Comparison of ENCODE assay signal across 28 mouse cellular contexts in the genomic region with DNA sequence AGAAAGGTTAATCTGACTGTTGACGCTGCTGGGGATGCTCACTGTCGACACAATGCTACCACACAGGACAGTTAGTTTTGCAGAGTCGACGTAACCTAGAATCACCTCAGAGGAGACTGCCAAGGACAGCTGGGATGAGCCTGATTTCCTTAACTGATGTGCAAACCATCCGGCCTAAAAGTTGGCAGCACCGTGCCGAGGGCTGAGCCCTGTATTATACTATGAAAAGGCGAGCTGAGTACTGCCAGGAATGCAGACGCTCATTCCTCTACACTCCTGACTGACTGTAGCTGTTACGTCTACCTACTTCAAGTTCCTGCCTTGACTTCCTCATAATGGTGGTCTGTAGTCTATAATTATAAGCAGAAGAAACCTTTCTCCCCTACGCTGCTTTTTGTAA. TPM values are rescaled to one million over a fixed set of nuclear protein-coding genes. Genes with fewer than 3 reads are reported as not detected.
DNase-seq lines count a peak whose midpoint lies in the region; ATAC-seq and TF ChIP-seq lines count a peak whose summit lies in the region.
"Had no signal": no experiment of that assay in that cellular context is flagged by ENCODE, and none has a peak within 500 bp of the region (broad histone marks: within the 10 kb centered on the region; RNA-seq: fewer than 3 reads in every experiment).

No protein-coding gene starts in this region.

- H3K4me2 ChIP-seq in limb, embryonic 13.5 days (replicated peaks), result no peak overlapping the region
- H3K4me2 ChIP-seq: embryonic facial prominence, embryonic 12.5 days; forebrain, embryonic 13.5 days; forebrain, embryonic 15.5 days had no signal

- 0 out of 2 replicates have a peak overlapping the region, but pooled peaks have one; percentile 19 for H3K9ac ChIP-seq in limb, embryonic 13.5 days
- H3K9ac ChIP-seq: embryonic facial prominence, embryonic 12.5 days; forebrain, embryonic 13.5 days; forebrain, embryonic 15.5 days; forebrain, postnatal 0 days had no signal

- ATAC-seq in limb, embryonic 13.5 days (ENCODE audit: low FRiP score, low read depth), result no peak
- ATAC-seq: activated CD4-positive, CD25-positive, alpha-beta regulatory T cell, adult 4 months; CD4-positive, CD25-positive, alpha-beta regulatory T cell, adult 4 months; forebrain, embryonic 13.5 days; forebrain, embryonic 15.5 days; forebrain, postnatal 0 days; Patski had no signal

- WGBS in limb, embryonic 13.5 days, result 71% methylated on average over 11 of the region's 11 CpGs
- 88% methylated on average over 11 of the region's 11 CpGs for WGBS in limb, embryonic 10.5 days

- DNase-seq in gastrocnemius, adult 2 months, result peak; percentile 17
- no peak for DNase-seq in gastrocnemius, postnatal 14 days
- DNase-seq in limb, embryonic 10.5 days (ENCODE audit: low spot score), result no peak
- peak; percentile 44 for DNase-seq in R1 (ENCODE audit: low read depth, low spot score)
- DNase-seq in adrenal gland, adult 2 months, result no peak
- DNase-seq in thymus, postnatal 36 days, result no peak
- DNase-seq: adrenal gland, adult 8-10 months; adrenal gland, postnatal 14 days; adrenal gland, postnatal 36 days; B cell, adult 2 months; cerebellum, adult 11-12 months; cerebellum, adult 2 months; cerebellum, adult 9-10 months; cerebellum, postnatal 10 days; cerebellum, postnatal 25 days; forebrain, postnatal 0 days had no signal

- no peak overlapping the region for H3K4me3 ChIP-seq in gastrocnemius, adult 2 months
- no peak overlapping the region for H3K4me3 ChIP-seq in limb, embryonic 13.5 days
- no peak overlapping the region for H3K4me3 ChIP-seq in limb, embryonic 10.5 days
- H3K4me3 ChIP-seq: embryonic facial prominence, embryonic 10.5 days; embryonic facial prominence, embryonic 12.5 days; forebrain, embryonic 13.5 days; forebrain, embryonic 15.5 days had no signal

- H3K4me1 ChIP-seq in limb, embryonic 13.5 days, result peaks cover 14% of the 10 kb centered on the region
- H3K4me1 ChIP-seq in limb, embryonic 10.5 days, result peaks cover 11% of the 10 kb centered on the region; the same call in 1 of the 2 replicates
- H3K4me1 ChIP-seq: embryonic facial prominence, embryonic 12.5 days had no signal

- no peak overlapping the region for H3K27ac ChIP-seq in gastrocnemius, adult 2 months
- no peak overlapping the region for H3K27ac ChIP-seq in limb, embryonic 13.5 days
- no peak overlapping the region for H3K27ac ChIP-seq in limb, embryonic 10.5 days
- H3K27ac ChIP-seq: embryonic facial prominence, embryonic 10.5 days; embryonic facial prominence, embryonic 12.5 days; forebrain, embryonic 13.5 days; forebrain, embryonic 15.5 days had no signal

- H3K36me3 ChIP-seq in limb, embryonic 13.5 days, result peaks cover 43% of the 10 kb centered on the region
- H3K36me3 ChIP-seq in limb, embryonic 10.5 days, result peaks cover 65% of the 10 kb centered on the region

- no peak for TF ChIP-seq CTCF in gastrocnemius, adult 2 months (IDR thresholded peaks at IDR 0.05)

- intact Hi-C loops in gastrocnemius, adult 2 months (cut with DNase I), result no loop called here
- intact Hi-C loops in gastrocnemius, postnatal 14 days (cut with DNase I; ENCODE audit: low total_unique reads), result no loop called here

- H3K9me3 ChIP-seq in limb, embryonic 13.5 days, result no peaks in the 10 kb centered on the region
- no peaks in the 10 kb centered on the region for H3K9me3 ChIP-seq in limb, embryonic 10.5 days (replicated peaks)
- H3K9me3 ChIP-seq: embryonic facial prominence, embryonic 10.5 days; embryonic facial prominence, embryonic 12.5 days; forebrain, embryonic 13.5 days; forebrain, embryonic 15.5 days; G1E had no signal

- H3K27me3 ChIP-seq in limb, embryonic 13.5 days, result no peaks in the 10 kb centered on the region
- H3K27me3 ChIP-seq in limb, embryonic 10.5 days (ENCODE audit: low read depth, poor library complexity, severe bottlenecking), result no peaks in the 10 kb centered on the region
- H3K27me3 ChIP-seq: CH12.LX; embryonic facial prominence, embryonic 12.5 days; forebrain, embryonic 13.5 days; forebrain, embryonic 15.5 days; Patski had no signal

RNA-seq across cellular contexts. Expression of a gene that starts 5.4 kb away (rescaled TPM):
- total RNA-seq in gastrocnemius, adult 2 months (2021), result 1 to 10 TPM; 3.4 to 5.1 TPM
- total RNA-seq in gastrocnemius, postnatal 14 days (2021), result 1 to 10 TPM; 4.7 to 5.5 TPM
- 34.2 and 34.8 TPM in 2 replicates for polyA plus RNA-seq in limb, embryonic 13.5 days (2015; fragmentation: Nextera tagmentation; extraction: Ambion mirVana)
- 20.7 and 22.6 TPM in 2 replicates for polyA plus RNA-seq in limb, embryonic 10.5 days (2016; fragmentation: Nextera tagmentation; extraction: Ambion mirVana)
- 10 to 100 TPM; 17.7 to 25.2 TPM for total RNA-seq in adrenal gland, adult 2 months (2021)
- 2.0 and 2.2 TPM in 2 replicates for polyA plus RNA-seq in adrenal gland, adult 2 months (2012; rRNA removed)

RNA-seq across cellular contexts. Expression of a gene that starts 32.3 kb away (rescaled TPM):
- total RNA-seq in gastrocnemius, adult 2 months (2021), result 10 to 100 TPM; 16.0 to 17.5 TPM
- 10 to 100 TPM; 13.6 to 16.0 TPM for total RNA-seq in gastrocnemius, postnatal 14 days (2021)
- 42.5 and 46.8 TPM in 2 replicates for polyA plus RNA-seq in limb, embryonic 13.5 days (2015; fragmentation: Nextera tagmentation; extraction: Ambion mirVana)
- 35.9 and 48.2 TPM in 2 replicates for polyA plus RNA-seq in limb, embryonic 10.5 days (2016; fragmentation: Nextera tagmentation; extraction: Ambion mirVana)
- 10 to 100 TPM; 48.7 to 78.2 TPM for total RNA-seq in adrenal gland, adult 2 months (2021)
- polyA plus RNA-seq in adrenal gland, adult 2 months (2012; rRNA removed), result 8.9 and 10.5 TPM in 2 replicates

RNA-seq across cellular contexts. Expression of a gene that starts 46.0 kb away (rescaled TPM):
- total RNA-seq in gastrocnemius, adult 2 months (2021), result not detected
- not detected for total RNA-seq in gastrocnemius, postnatal 14 days (2021)
- 0.14 and 0.15 TPM in 2 replicates for polyA plus RNA-seq in limb, embryonic 13.5 days (2015; fragmentation: Nextera tagmentation; extraction: Ambion mirVana)
- polyA plus RNA-seq in limb, embryonic 10.5 days (2016; fragmentation: Nextera tagmentation; extraction: Ambion mirVana), result not detected in 2 replicates
- 1 to 10 TPM in 1 of 2 experiments, under 1 TPM in 1; 0.62 to 1.7 TPM for total RNA-seq in adrenal gland, adult 2 months (2021)
- 0.19 and 0.35 TPM in 2 replicates for polyA plus RNA-seq in adrenal gland, adult 2 months (2012; rRNA removed)
- total RNA-seq: forebrain, postnatal 0 days had no signal
- polyA plus RNA-seq: activated CD4-positive, CD25-positive, alpha-beta regulatory T cell, adult 4 months; CD4-positive, CD25-positive, alpha-beta regulatory T cell, adult 4 months; cerebellum, adult 2 months; embryonic facial prominence, embryonic 10.5 days; embryonic facial prominence, embryonic 12.5 days; embryonic facial prominence, embryonic 14.5 days; forebrain, embryonic 11.5 days; forebrain, embryonic 13.5 days; forebrain, embryonic 15.5 days; forebrain, postnatal 0 days; G1E had no signal

Comparison
In these comparisons a context has a peak if more than half of its experiments do, and no peak if none do; other contexts are left out.
1. DNase-seq: peak in gastrocnemius, adult 2 months (single experiment) and R1 (single experiment); none in gastrocnemius, postnatal 14 days (single experiment), limb, embryonic 10.5 days (single experiment), adrenal gland, adult 2 months (single experiment) and thymus, postnatal 36 days (0 of 2).